Mouse (Mus musculus) lung, adult 2 months (tissue): ENCODE measurements around the gene Cabin1. TPM values are rescaled to one million over a fixed set of nuclear protein-coding genes. Genes with fewer than 3 reads are reported as not detected.

ENCODE experiments used
- DNase-seq: peaks from one replicate; pipeline ENCODE4 v3.0.0; 2022
- H3K4me1 ChIP-seq: fragments of 200-500 bp; 2 replicates; pipeline ENCODE4 v1.6.1; 2011; ENCODE audit warnings: low read length; ENCODE audit not compliant: control insufficient read depth, insufficient read depth
- H3K4me3 ChIP-seq: fragments of 200-500 bp; replicated peaks from 2 replicates; pipeline ENCODE3; 2011; ENCODE audit warnings: low read depth, mild to moderate bottlenecking, control low read depth, low read length; ENCODE audit errors: extremely low read depth
- CTCF ChIP-seq: fragments of 200-500 bp; IDR thresholded peaks from 2 replicates; pipeline ENCODE4 v1.5.1; 2011; ENCODE audit warnings: mild to moderate bottlenecking, low read length, control low read depth; ENCODE audit not compliant: insufficient read depth
- POLR2A ChIP-seq: fragments of 200-500 bp; IDR thresholded peaks from 2 replicates; pipeline ENCODE4 v1.6.1; 2011; ENCODE audit warnings: low read depth, mild to moderate bottlenecking, control low read depth, low read length, borderline replicate concordance; ENCODE audit errors: extremely low read depth
- WGBS: fragments of 180-500 bp; shearing (Covaris S2); methylation state at CpG from one replicate; pipeline ENCODE4 v1.1.7; 2018; 5-methylcytosine and 5-hydroxymethylcytosine counted together
- polyA plus RNA-seq: library from polyadenylated mRNA; depleted of rRNA; stranded (reverse); fragments of >200 nt; gene quantifications from 2 replicates; pipeline ENCODE4 v1.2.3, GENCODE M21; 2012

The Cabin1 gene
- polyA plus RNA-seq, 1 experiment = 53.6 TPM

GRCm38 (mm10) chr10:75694567-75694966 lies 69.6 kb downstream of the Cabin1 start:
- H3K4me1 ChIP-seq = no peaks in the 10 kb centered on the region
- TF ChIP-seq POLR2A (no peak), CTCF (no peak)
- no peak overlapping the region for H3K4me3 ChIP-seq
- WGBS = 88% methylated on average over 9 of the region's 9 CpGs
- no peak for DNase-seq

GRCm38 (mm10) chr10:75693451-75694233 lies 70.5 kb downstream of the Cabin1 start:
- no peak for DNase-seq
- TF ChIP-seq CTCF = no peak
- TF ChIP-seq POLR2A = no peak
- WGBS = 89% methylated on average over 11 of the region's 11 CpGs

GRCm38 (mm10) chr10:75688598-75688997 lies 75.5 kb downstream of the Cabin1 start:
- no peak for DNase-seq
- 98% methylated on average over 2 of the region's 2 CpGs for WGBS
- no peak for TF ChIP-seq CTCF
- no peak for TF ChIP-seq POLR2A
- H3K4me1 ChIP-seq = no peaks in the 10 kb centered on the region
- H3K4me3 ChIP-seq = no peak overlapping the region

More at GRCm38 (mm10) chr10:75693451-75694233, 70.5 kb downstream of the Cabin1 start:
- no peak overlapping the region for H3K4me3 ChIP-seq
- H3K4me1 ChIP-seq = no peaks in the 10 kb centered on the region

- WGBS = 60% methylated on average over 4 of the region's 4 CpGs
- DNase-seq = no peak
Observed at GRCm38 (mm10) chr10:75686724-75687123, 77.4 kb downstream of the Cabin1 start.

GRCm38 (mm10) chr10:75684035-75685004 lies 79.8 kb downstream of the Cabin1 start:
- TF ChIP-seq CTCF (no peak), POLR2A (no peak)
- 68% methylated on average over 12 of the region's 12 CpGs for WGBS
- H3K4me1 ChIP-seq = no peaks in the 10 kb centered on the region
- no peak for DNase-seq
- no peak overlapping the region for H3K4me3 ChIP-seq

More at GRCm38 (mm10) chr10:75686724-75687123, 77.4 kb downstream of the Cabin1 start:
- H3K4me1 ChIP-seq = no peaks in the 10 kb centered on the region
- no peak overlapping the region for H3K4me3 ChIP-seq
- TF ChIP-seq CTCF (no peak), POLR2A (no peak)

GRCm38 (mm10) chr10:75680574-75681001 lies 83.6 kb downstream of the Cabin1 start:
- H3K4me3 ChIP-seq = no peak overlapping the region

GRCm38 (mm10) chr10:75679204-75679603 lies 84.9 kb downstream of the Cabin1 start:
- TF ChIP-seq CTCF = no peak
- TF ChIP-seq POLR2A = no peak
- WGBS = 89% methylated on average over 6 of the region's 6 CpGs
- H3K4me1 ChIP-seq = peaks cover 28% of the 10 kb centered on the region
- DNase-seq = no peak
- H3K4me3 ChIP-seq = no peak overlapping the region

More at GRCm38 (mm10) chr10:75680574-75681001, 83.6 kb downstream of the Cabin1 start:
- TF ChIP-seq CTCF = no peak
- TF ChIP-seq POLR2A = no peak
- H3K4me1 ChIP-seq = peaks cover 26% of the 10 kb centered on the region
- 94% methylated on average over 10 of the region's 10 CpGs for WGBS
- DNase-seq = no peak

- peak; percentile 55 for DNase-seq
- no peak for TF ChIP-seq CTCF
- TF ChIP-seq POLR2A = no peak
- no peak overlapping the region for H3K4me3 ChIP-seq
- WGBS = 58% methylated on average over 5 of the region's 5 CpGs
- peaks cover 28% of the 10 kb centered on the region for H3K4me1 ChIP-seq
Observed at GRCm38 (mm10) chr10:75677989-75678388, 86.2 kb downstream of the Cabin1 start.

- no peak overlapping the region for H3K4me3 ChIP-seq
- H3K4me1 ChIP-seq = peaks cover 28% of the 10 kb centered on the region
- TF ChIP-seq CTCF = no peak
- no peak for TF ChIP-seq POLR2A
- DNase-seq = no peak
- 49% methylated on average over 2 of the region's 2 CpGs for WGBS
Observed at GRCm38 (mm10) chr10:75677571-75677970, 86.6 kb downstream of the Cabin1 start.
